Mouse (Mus musculus) gastrocnemius, adult 8-10 months (tissue): ENCODE measurements around the gene Gm7978. TPM values are rescaled to one million over a fixed set of nuclear protein-coding genes. Genes with fewer than 3 reads are reported as not detected.
"Not testable (repeated sequence)": the region's sequence is repeated elsewhere in the genome, so short reads cannot be mapped to it uniquely, and the experiment has no call there.

ENCODE experiments used
- DNase-seq, 2 experiments: peaks; one replicate each; pipeline ENCODE4 v3.0.0; 2022; ENCODE audit warnings: low spot score in 2 of 2
- total RNA-seq, 4 experiments: library from RNA; stranded (reverse); gene quantifications; 2 replicates each; pipeline ENCODE4 v1.2.4; 2022

Gm7978 gene
- total RNA-seq: not detected

DNA sequence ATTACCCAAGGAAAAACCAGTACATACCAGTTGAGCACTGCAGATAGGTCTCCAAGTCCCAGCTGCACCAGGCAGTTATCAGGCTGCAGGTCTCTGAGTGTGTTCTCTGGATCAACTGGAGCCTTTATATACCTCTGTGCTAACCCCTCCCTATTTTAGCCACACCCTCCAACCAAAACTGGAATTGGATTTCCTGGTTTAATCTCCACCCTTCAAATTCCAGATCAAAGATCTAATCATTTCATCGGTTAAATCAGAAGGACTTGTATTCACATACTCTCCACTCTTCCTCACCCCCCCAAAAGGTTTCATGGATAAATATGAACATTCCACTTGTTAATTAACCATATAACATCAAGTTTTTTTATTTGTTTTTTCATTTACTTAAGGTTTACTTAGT, at the start of gene Gm7978:
Gene Gm7978, minus strand, starts transcription at position 101 of the 400 bp plus-strand sequence.
- not testable (repeated sequence) for DNase-seq

DNA sequence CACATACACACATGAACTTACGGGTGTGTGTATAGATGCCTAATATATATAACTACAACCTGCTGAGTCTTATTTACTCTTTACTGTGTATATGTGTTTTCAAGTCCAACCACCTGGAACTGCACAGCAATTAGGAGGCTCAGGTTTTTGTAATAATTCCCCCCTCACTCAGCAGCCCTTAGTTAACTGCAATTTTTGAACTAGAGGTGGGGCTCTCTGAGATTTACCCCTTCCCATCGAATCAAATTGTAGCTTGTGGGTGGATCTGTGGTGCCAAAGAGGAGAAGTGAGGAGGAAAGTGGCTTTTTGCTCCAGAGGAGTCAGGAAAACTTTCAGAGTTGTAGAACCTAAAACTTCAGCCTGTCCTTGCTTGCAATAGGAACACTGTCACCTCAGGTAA, 39.7 kb upstream of the Gm7978 start, which contains the start of gene E330014E10Rik:
Gene E330014E10Rik, plus strand, starts transcription at position 301 of the 400 bp plus-strand sequence.
- not testable (repeated sequence) for DNase-seq

DNA sequence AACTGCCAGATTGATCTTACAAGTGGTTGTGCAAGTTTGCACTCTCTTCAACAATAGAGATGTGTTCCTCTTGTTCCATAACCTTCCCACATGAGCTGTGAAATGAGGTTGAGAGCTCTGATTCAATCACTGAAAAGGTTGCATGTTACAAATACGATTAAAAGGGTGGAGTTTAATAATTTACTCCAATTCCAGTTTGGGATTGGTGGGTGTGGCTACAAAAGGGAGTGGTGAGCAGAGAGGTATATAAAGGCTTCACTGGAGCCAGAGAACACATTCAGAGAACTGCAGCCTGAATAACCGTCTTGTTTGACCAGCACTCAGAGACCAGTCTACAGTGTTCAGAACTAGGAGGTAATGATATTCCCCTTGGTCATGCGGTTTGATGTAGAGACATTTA, 5.7 kb upstream of the Gm7978 start, which contains the start of gene Gm7982:
Gene Gm7982, plus strand, starts transcription at position 301 of the 400 bp plus-strand sequence.
- DNase-seq: not testable (repeated sequence)

Other genes with a start within 250 kb of the Gm7978 start
- gene Gm3286, start 225.4 kb downstream of the Gm7978 start, total RNA-seq: not detected
- not detected for gene Gm7971, start 141.3 kb downstream of the Gm7978 start, total RNA-seq
- gene Gm7982, start 5.8 kb upstream of the Gm7978 start, total RNA-seq: not detected
- gene E330014E10Rik, start 39.8 kb upstream of the Gm7978 start, total RNA-seq: not detected
- 1 to 10 TPM in 1 of 4 experiments, under 1 TPM in 2, not detected in 1; 0.73 to 1.2 (median 0.76) TPM for gene Cxcl13, start 220.8 kb upstream of the Gm7978 start, total RNA-seq